11 mouse cellular contexts compared by ENCODE assay signal in genomic region chr1:61296831-61297230, GRCm38 (mm10).
"Had no signal": no experiment of that assay in that cellular context is flagged by ENCODE, and none has a peak within 500 bp of the region (broad histone marks: within the 10 kb centered on the region; RNA-seq: fewer than 3 reads in every experiment).

No protein-coding gene starts in this region.

- H3K4me2 ChIP-seq: limb, embryonic 15.5 days; liver, embryonic 12.5 days; lung, embryonic 14.5 days; midbrain, embryonic 12.5 days had no signal

- DNase-seq: kidney, adult 8-10 months; kidney, postnatal 25 days; lung, embryonic 14.5 days; lung, postnatal 10 days; lung, postnatal 4 days; right cerebral cortex, postnatal 14 days; thymus, postnatal 36 days had no signal

- ATAC-seq: liver, embryonic 12.5 days had no signal

- H3K9me3 ChIP-seq: limb, embryonic 15.5 days; liver, embryonic 12.5 days; midbrain, embryonic 12.5 days had no signal

- H3K9ac ChIP-seq: limb, embryonic 15.5 days; liver, embryonic 12.5 days; lung, embryonic 14.5 days; midbrain, embryonic 12.5 days had no signal

- H3K36me3 ChIP-seq: limb, embryonic 15.5 days; liver, embryonic 12.5 days; midbrain, embryonic 12.5 days had no signal

- H3K4me3 ChIP-seq: left cerebral cortex, adult 2 months; limb, embryonic 15.5 days; liver, embryonic 12.5 days; midbrain, embryonic 12.5 days had no signal

- H3K27me3 ChIP-seq: limb, embryonic 15.5 days; liver, embryonic 12.5 days had no signal

- H3K27ac ChIP-seq: left cerebral cortex, adult 2 months; limb, embryonic 15.5 days; liver, embryonic 12.5 days; midbrain, embryonic 12.5 days had no signal

- H3K4me1 ChIP-seq: liver, embryonic 12.5 days had no signal
